Mouse (Mus musculus): ENCODE data around the gene Tfap2c. TPM values are rescaled to one million over a fixed set of nuclear protein-coding genes. Genes with fewer than 3 reads are reported as not detected.

The Tfap2c gene
- polyA plus RNA-seq, 1 experiment from 2014 or later: 3.3 TPM

GRCm38 (mm10) chr2:172544601-172545127 is 4.7 kb upstream of the Tfap2c start:
- H3K27ac ChIP-seq: no peak overlapping the region
- WGBS: 7% methylated on average over 6 of the region's 6 CpGs
- no peak for DNase-seq (ENCODE audit: low spot score)

GRCm38 (mm10) chr2:172545592-172546235 is 3.7 kb upstream of the Tfap2c start:
- H3K4me1 ChIP-seq (replicated peaks): peaks cover 53% of the 10 kb centered on the region
- no peaks in the 10 kb centered on the region for H3K36me3 ChIP-seq
- peak; percentile 52 for DNase-seq (ENCODE audit: low spot score)
- 2% methylated on average over 35 of the region's 35 CpGs for WGBS
- H3K9me3 ChIP-seq: no peaks in the 10 kb centered on the region
- peaks cover 100% of the 10 kb centered on the region for H3K27me3 ChIP-seq (ENCODE audit: insufficient read depth, poor library complexity, severe bottlenecking)
- no peak overlapping the region for H3K4me3 ChIP-seq
- H3K27ac ChIP-seq: no peak overlapping the region

More at GRCm38 (mm10) chr2:172544601-172545127, 4.7 kb upstream of the Tfap2c start:
- Histone ChIP-seq H3K4me1 (replicated peaks) (peaks cover 42% of the 10 kb centered on the region), H3K4me3 (no peak overlapping the region), H3K27me3 (ENCODE audit: insufficient read depth, poor library complexity, severe bottlenecking) (peaks cover 94% of the 10 kb centered on the region), H3K36me3 (no peaks in the 10 kb centered on the region), H3K9me3 (peaks cover 8% of the 10 kb centered on the region)

- Histone ChIP-seq H3K4me3 (no peak overlapping the region), H3K4me1 (replicated peaks) (peaks cover 61% of the 10 kb centered on the region)
- DNase-seq (ENCODE audit: low spot score): peak; percentile 30
Observed at GRCm38 (mm10) chr2:172546551-172546950, 2.8 kb upstream of the Tfap2c start.

GRCm38 (mm10) chr2:172547116-172547515 is 2.3 kb upstream of the Tfap2c start:
- peaks cover 100% of the 10 kb centered on the region for H3K27me3 ChIP-seq (ENCODE audit: insufficient read depth, poor library complexity, severe bottlenecking)
- under 1% methylated on average over 21 of the region's 21 CpGs for WGBS
- no peaks in the 10 kb centered on the region for H3K36me3 ChIP-seq
- H3K4me1 ChIP-seq (replicated peaks): peaks cover 66% of the 10 kb centered on the region
- H3K4me3 ChIP-seq: peak overlapping the region; percentile 29; the same call in 1 of the 2 replicates
- no peaks in the 10 kb centered on the region for H3K9me3 ChIP-seq
- peak; percentile 67 for DNase-seq (ENCODE audit: low spot score)
- H3K27ac ChIP-seq: no peak overlapping the region

More at GRCm38 (mm10) chr2:172546551-172546950, 2.8 kb upstream of the Tfap2c start:
- no peak overlapping the region for H3K27ac ChIP-seq
- no peaks in the 10 kb centered on the region for H3K9me3 ChIP-seq
- WGBS: 8% methylated on average over 16 of the region's 16 CpGs
- H3K36me3 ChIP-seq: no peaks in the 10 kb centered on the region
- peaks cover 100% of the 10 kb centered on the region for H3K27me3 ChIP-seq (ENCODE audit: insufficient read depth, poor library complexity, severe bottlenecking)

GRCm38 (mm10) chr2:172547807-172548586 is 1.4 kb upstream of the Tfap2c start:
- no peaks in the 10 kb centered on the region for H3K36me3 ChIP-seq
- H3K9me3 ChIP-seq: no peaks in the 10 kb centered on the region
- H3K27ac ChIP-seq: no peak overlapping the region
- peak overlapping the region; percentile 53 for H3K4me3 ChIP-seq
- 3% methylated on average over 27 of the region's 27 CpGs for WGBS
- H3K27me3 ChIP-seq (ENCODE audit: insufficient read depth, poor library complexity, severe bottlenecking): peaks cover 100% of the 10 kb centered on the region
- peaks cover 69% of the 10 kb centered on the region for H3K4me1 ChIP-seq (replicated peaks)
- peak; percentile 50 for DNase-seq (ENCODE audit: low spot score)

GRCm38 (mm10) chr2:172548672-172549255 is 629 bp upstream of the Tfap2c start:
- WGBS: 0% methylated on average over 27 of the region's 27 CpGs
- Histone ChIP-seq H3K9me3 (no peaks in the 10 kb centered on the region), H3K27me3 (ENCODE audit: insufficient read depth, poor library complexity, severe bottlenecking) (peaks cover 100% of the 10 kb centered on the region), H3K36me3 (no peaks in the 10 kb centered on the region), H3K4me3 (peak overlapping the region; percentile 53), H3K27ac (no peak overlapping the region), H3K4me1 (replicated peaks) (peaks cover 74% of the 10 kb centered on the region)
- DNase-seq (ENCODE audit: low spot score): peak; percentile 54

GRCm38 (mm10) chr2:172550364-172551080 is 1.1 kb downstream of the Tfap2c start:
- H3K4me1 ChIP-seq (replicated peaks): peaks cover 74% of the 10 kb centered on the region
- H3K27ac ChIP-seq: peak overlapping the region; percentile 30; the same call in 1 of the 2 replicates
- H3K36me3 ChIP-seq: no peaks in the 10 kb centered on the region
- peaks cover 100% of the 10 kb centered on the region for H3K27me3 ChIP-seq (ENCODE audit: insufficient read depth, poor library complexity, severe bottlenecking)
- DNase-seq (ENCODE audit: low spot score): peak; percentile 90
- under 1% methylated on average over 62 of the region's 62 CpGs for WGBS
- H3K4me3 ChIP-seq: peak overlapping the region; percentile 53
- H3K9me3 ChIP-seq: no peaks in the 10 kb centered on the region

GRCm38 (mm10) chr2:172551081-172551720 is 1.8 kb downstream of the Tfap2c start:
- H3K4me3 ChIP-seq: peak overlapping the region; percentile 53
- peak overlapping the region; percentile 30; the same call in 1 of the 2 replicates for H3K27ac ChIP-seq
- peak; percentile 72 for DNase-seq (ENCODE audit: low spot score)
- WGBS: under 1% methylated on average over 57 of the region's 57 CpGs
- H3K9me3 ChIP-seq: no peaks in the 10 kb centered on the region
- peaks cover 100% of the 10 kb centered on the region for H3K27me3 ChIP-seq (ENCODE audit: insufficient read depth, poor library complexity, severe bottlenecking)
- H3K4me1 ChIP-seq (replicated peaks): peaks cover 67% of the 10 kb centered on the region
- H3K36me3 ChIP-seq: no peaks in the 10 kb centered on the region

- DNase-seq (ENCODE audit: low spot score): peak; percentile 41
- Histone ChIP-seq H3K27me3 (ENCODE audit: insufficient read depth, poor library complexity, severe bottlenecking) (peaks cover 100% of the 10 kb centered on the region), H3K36me3 (no peaks in the 10 kb centered on the region), H3K27ac (no peak overlapping the region), H3K9me3 (no peaks in the 10 kb centered on the region), H3K4me3 (peak overlapping the region; percentile 53), H3K4me1 (replicated peaks) (peaks cover 65% of the 10 kb centered on the region)
- 2% methylated on average over 14 of the region's 14 CpGs for WGBS
Observed at GRCm38 (mm10) chr2:172551872-172552271, 2.5 kb downstream of the Tfap2c start.

GRCm38 (mm10) chr2:172552666-172553065 is 3.3 kb downstream of the Tfap2c start:
- peaks cover 63% of the 10 kb centered on the region for H3K4me1 ChIP-seq (replicated peaks)
- no peak overlapping the region for H3K4me3 ChIP-seq
- no peaks in the 10 kb centered on the region for H3K36me3 ChIP-seq

GRCm38 (mm10) chr2:172554211-172554610 is 4.8 kb downstream of the Tfap2c start:
- no peak overlapping the region for H3K27ac ChIP-seq
- H3K9me3 ChIP-seq: no peaks in the 10 kb centered on the region
- peaks cover 58% of the 10 kb centered on the region for H3K4me1 ChIP-seq (replicated peaks)

More at GRCm38 (mm10) chr2:172552666-172553065, 3.3 kb downstream of the Tfap2c start:
- Histone ChIP-seq H3K27me3 (ENCODE audit: insufficient read depth, poor library complexity, severe bottlenecking) (peaks cover 100% of the 10 kb centered on the region), H3K27ac (no peak overlapping the region), H3K9me3 (no peaks in the 10 kb centered on the region)
- 3% methylated on average over 6 of the region's 6 CpGs for WGBS
- DNase-seq (ENCODE audit: low spot score): no peak

More at GRCm38 (mm10) chr2:172554211-172554610, 4.8 kb downstream of the Tfap2c start:
- 70% methylated on average over 9 of the region's 9 CpGs for WGBS
- DNase-seq (ENCODE audit: low spot score): no peak
- no peaks in the 10 kb centered on the region for H3K36me3 ChIP-seq
- H3K4me3 ChIP-seq: no peak overlapping the region
- H3K27me3 ChIP-seq (ENCODE audit: insufficient read depth, poor library complexity, severe bottlenecking): peaks cover 98% of the 10 kb centered on the region
